Mouse (Mus musculus) left cerebral cortex, postnatal 10 days (tissue): ENCODE measurements around the gene Ctu2. TPM values are rescaled to one million over a fixed set of nuclear protein-coding genes. Genes with fewer than 3 reads are reported as not detected.

ENCODE experiments used
- DNase-seq, 2 experiments: peaks; one replicate each; pipeline ENCODE4 v3.0.0; 2021 to 2022; ENCODE audit warnings: low spot score in 2 of 2, mixed read lengths in 1 of 2; ENCODE audit errors: extremely low spot score in 1 of 2
- intact Hi-C: fragments of 180-260 bp; cut with DNase I; formaldehyde crosslinking; loops from one replicate; pipeline ENCODE4 v1.15.1; 2025
- total RNA-seq, 2 experiments: library from RNA; stranded (reverse); gene quantifications; 2 replicates each; pipeline ENCODE4 v1.2.3; 2021

Ctu2 gene
- 10 to 100 TPM; 35.5 to 38.0 TPM for total RNA-seq

GRCm38 (mm10) chr8:122475580-122476320 is at the start of gene Ctu2, which contains the start of gene Rnf166:
Gene Ctu2 (plus strand): TSS chr8:122476143.
Gene Rnf166 (minus strand): TSS chr8:122476064.
- peak; percentile 91 to 95 for DNase-seq
- intact Hi-C loops: no loop called here

GRCm38 (mm10) chr8:122426145-122426544 is 49.8 kb upstream of the Ctu2 start:
- intact Hi-C loops: no loop called here
- DNase-seq: no peak

GRCm38 (mm10) chr8:122427607-122428006 is 48.3 kb upstream of the Ctu2 start:
- DNase-seq: peak in 1 of 2 experiments; percentile 13
- intact Hi-C loops: no loop called here

- intact Hi-C loops: no loop called here
- no peak for DNase-seq
These were observed 47.8 kb upstream of the Ctu2 start for GRCm38 (mm10) chr8:122428163-122428562.

- intact Hi-C loops: no loop called here
- DNase-seq: no peak
These were observed 45.8 kb upstream of the Ctu2 start for GRCm38 (mm10) chr8:122430058-122430636.

- intact Hi-C loops: no loop called here
- DNase-seq: no peak
These were observed 45.3 kb upstream of the Ctu2 start for GRCm38 (mm10) chr8:122430646-122431045.

- no peak for DNase-seq
- intact Hi-C loops: no loop called here
These were observed 44.1 kb upstream of the Ctu2 start for GRCm38 (mm10) chr8:122431694-122432442.

GRCm38 (mm10) chr8:122432443-122433268 is 43.3 kb upstream of the Ctu2 start, which contains the start of gene Cyba:
Gene Cyba (minus strand): TSS chr8:122432930.
- intact Hi-C loops: no loop called here

GRCm38 (mm10) chr8:122433269-122433905 is 42.6 kb upstream of the Ctu2 start:
- no peak for DNase-seq
- intact Hi-C loops: no loop called here

More at GRCm38 (mm10) chr8:122432443-122433268, 43.3 kb upstream of the Ctu2 start, which contains the start of gene Cyba:
- peak in 1 of 2 experiments; percentile 84 for DNase-seq

GRCm38 (mm10) chr8:122435375-122435774 is 40.6 kb upstream of the Ctu2 start:
- intact Hi-C loops: no loop called here
- DNase-seq: no peak

- intact Hi-C loops: no loop called here
- DNase-seq: no peak
These were observed 39.8 kb upstream of the Ctu2 start for GRCm38 (mm10) chr8:122436146-122436545.

- DNase-seq: no peak
These were observed 39.3 kb upstream of the Ctu2 start for GRCm38 (mm10) chr8:122436586-122437125.

GRCm38 (mm10) chr8:122437708-122438331 is 38.1 kb upstream of the Ctu2 start:
- intact Hi-C loops: no loop called here
- DNase-seq: no peak

More at GRCm38 (mm10) chr8:122436586-122437125, 39.3 kb upstream of the Ctu2 start:
- intact Hi-C loops: no loop called here

GRCm38 (mm10) chr8:122439336-122439735 is 36.6 kb upstream of the Ctu2 start:
- intact Hi-C loops: no loop called here

GRCm38 (mm10) chr8:122441326-122441725 is 34.6 kb upstream of the Ctu2 start:
- DNase-seq: no peak
- intact Hi-C loops: no loop called here

More at GRCm38 (mm10) chr8:122439336-122439735, 36.6 kb upstream of the Ctu2 start:
- no peak for DNase-seq

- intact Hi-C loops: no loop called here
These were observed 33.6 kb upstream of the Ctu2 start for GRCm38 (mm10) chr8:122442356-122442755.

GRCm38 (mm10) chr8:122442781-122443180 is 33.2 kb upstream of the Ctu2 start:
- no peak for DNase-seq
- intact Hi-C loops: no loop called here

More at GRCm38 (mm10) chr8:122442356-122442755, 33.6 kb upstream of the Ctu2 start:
- DNase-seq: no peak
